Mouse (Mus musculus): ENCODE results near the gene Grik1. TPM values are rescaled to one million over a fixed set of nuclear protein-coding genes. Genes with fewer than 3 reads are reported as not detected.

Grik1 gene
- total and polyA plus RNA-seq, 3 experiments: 0.04 TPM; not detected in 2

- no peak for DNase-seq
These were observed 436.5 kb downstream of the Grik1 start for GRCm38 (mm10) chr16:87853451-87854085.

- DNase-seq: no peak
These were observed 438.5 kb downstream of the Grik1 start for GRCm38 (mm10) chr16:87851550-87851949.

DNA sequence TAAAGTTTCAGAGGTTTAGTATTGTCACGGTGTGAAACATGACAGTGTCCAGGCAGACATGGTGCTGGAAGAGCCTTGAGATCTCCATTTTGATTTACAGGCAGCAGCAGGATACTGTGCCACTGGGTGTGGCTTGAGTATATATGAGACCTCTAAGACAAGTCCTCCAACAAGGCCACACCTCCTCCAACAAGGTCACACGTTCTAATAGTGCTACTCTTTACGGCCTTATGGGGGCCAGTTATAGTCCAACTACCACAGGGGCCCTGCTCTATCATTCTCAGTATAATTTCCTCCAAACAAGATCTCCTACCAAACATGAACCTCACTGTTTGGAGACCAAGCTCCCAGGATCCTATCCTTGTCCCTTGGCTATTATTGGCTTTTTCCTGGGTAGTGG lies 441.3 kb downstream of the Grik1 start:
- DNase-seq: no peak

Other genes with a start within 250 kb of the Grik1 start
- gene Cldn17, start 216.7 kb upstream of the Grik1 start, total RNA-seq (2021): not detected
- gene Cldn17, start 216.7 kb upstream of the Grik1 start, polyA plus RNA-seq (2012; rRNA removed): not detected in 2 replicates